Mouse (Mus musculus): ENCODE measurements around the gene Olfr287.

The Olfr287 gene

GRCm38 (mm10) chr15:98220877-98221276 is at the start of gene Olfr287, which contains the start of gene Gm44579:
TSS of gene Olfr287 (minus strand) at chr15:98221056.
TSS of gene Gm44579 (minus strand) at chr15:98220977.
- DNase-seq (ENCODE audit: low read depth, low spot score), result no peak

GRCm38 (mm10) chr15:98257776-98258175 is 36.9 kb upstream of the Olfr287 start:
- DNase-seq (ENCODE audit: low read depth, low spot score), result no peak

GRCm38 (mm10) chr15:98257193-98257592 is 36.3 kb upstream of the Olfr287 start, which contains the start of gene H1fnt:
TSS of gene H1fnt (minus strand) at chr15:98257293.
- no peak for DNase-seq (ENCODE audit: low read depth, low spot score)

GRCm38 (mm10) chr15:98256271-98256670 is 35.4 kb upstream of the Olfr287 start:
- no peak for DNase-seq (ENCODE audit: low read depth, low spot score)

- DNase-seq (ENCODE audit: low read depth, low spot score), result no peak
Observed at GRCm38 (mm10) chr15:98235442-98235841, 14.6 kb upstream of the Olfr287 start.

GRCm38 (mm10) chr15:98234350-98234749 is 13.5 kb upstream of the Olfr287 start, which contains the start of gene Olfr286:
TSS of gene Olfr286 (minus strand) at chr15:98234450.
- DNase-seq (ENCODE audit: low read depth, low spot score), result no peak

- DNase-seq (ENCODE audit: low read depth, low spot score), result peak; percentile 61
Observed at GRCm38 (mm10) chr15:98226096-98226495, 5.2 kb upstream of the Olfr287 start.

GRCm38 (mm10) chr15:98225610-98226009 is 4.8 kb upstream of the Olfr287 start:
- DNase-seq (ENCODE audit: low read depth, low spot score), result peak; percentile 70

- no peak for DNase-seq (ENCODE audit: low read depth, low spot score)
Observed at GRCm38 (mm10) chr15:98222377-98222776, 1.5 kb upstream of the Olfr287 start.

- DNase-seq (ENCODE audit: low read depth, low spot score), result peak; percentile 38
Observed at GRCm38 (mm10) chr15:98214130-98214529, 6.7 kb downstream of the Olfr287 start.

GRCm38 (mm10) chr15:98213336-98213870 is 7.5 kb downstream of the Olfr287 start:
- DNase-seq (ENCODE audit: low read depth, low spot score), result no peak

- DNase-seq (ENCODE audit: low read depth, low spot score), result no peak
Observed at GRCm38 (mm10) chr15:98209676-98210075, 11.2 kb downstream of the Olfr287 start.

- no peak for DNase-seq (ENCODE audit: low read depth, low spot score)
Observed at GRCm38 (mm10) chr15:98195442-98195841, 25.4 kb downstream of the Olfr287 start, which contains the start of gene Olfr288. TSS of gene Olfr288 (minus strand) at chr15:98195542.

GRCm38 (mm10) chr15:98184456-98184855 is 36.4 kb downstream of the Olfr287 start:
- no peak for DNase-seq (ENCODE audit: low read depth, low spot score)

- DNase-seq (ENCODE audit: low read depth, low spot score), result no peak
Observed at GRCm38 (mm10) chr15:98181856-98182570, 38.8 kb downstream of the Olfr287 start.

GRCm38 (mm10) chr15:98181132-98181711 is 39.6 kb downstream of the Olfr287 start:
- DNase-seq (ENCODE audit: low read depth, low spot score), result peak; percentile 95

- no peak for DNase-seq (ENCODE audit: low read depth, low spot score)
Observed at GRCm38 (mm10) chr15:98180567-98181131, 40.2 kb downstream of the Olfr287 start.

- no peak for DNase-seq (ENCODE audit: low read depth, low spot score)
Observed at GRCm38 (mm10) chr15:98177320-98177719, 43.5 kb downstream of the Olfr287 start.

- peak; percentile 67 for DNase-seq (ENCODE audit: low read depth, low spot score)
Observed at GRCm38 (mm10) chr15:98173821-98174220, 47.0 kb downstream of the Olfr287 start.

- DNase-seq (ENCODE audit: low read depth, low spot score), result no peak
Observed at GRCm38 (mm10) chr15:98172113-98172512, 48.7 kb downstream of the Olfr287 start.

GRCm38 (mm10) chr15:98170917-98171316 is 49.9 kb downstream of the Olfr287 start:
- no peak for DNase-seq (ENCODE audit: low read depth, low spot score)

GRCm38 (mm10) chr15:98170365-98170764 is 50.5 kb downstream of the Olfr287 start:
- no peak for DNase-seq (ENCODE audit: low read depth, low spot score)
